Mouse (Mus musculus): Measurements from ENCODE around the gene Bclaf1. TPM values are rescaled to one million over a fixed set of nuclear protein-coding genes. Genes with fewer than 3 reads are reported as not detected.

Bclaf1 gene
- 57.5 TPM for polyA plus RNA-seq (2014; fragmentation: Illumina TruSeq; extraction: RNeasy Lipid Tissue Mini Kit (QIAGEN cat#74804); ENCODE audit: low read depth, low replicate concordance)

DNA sequence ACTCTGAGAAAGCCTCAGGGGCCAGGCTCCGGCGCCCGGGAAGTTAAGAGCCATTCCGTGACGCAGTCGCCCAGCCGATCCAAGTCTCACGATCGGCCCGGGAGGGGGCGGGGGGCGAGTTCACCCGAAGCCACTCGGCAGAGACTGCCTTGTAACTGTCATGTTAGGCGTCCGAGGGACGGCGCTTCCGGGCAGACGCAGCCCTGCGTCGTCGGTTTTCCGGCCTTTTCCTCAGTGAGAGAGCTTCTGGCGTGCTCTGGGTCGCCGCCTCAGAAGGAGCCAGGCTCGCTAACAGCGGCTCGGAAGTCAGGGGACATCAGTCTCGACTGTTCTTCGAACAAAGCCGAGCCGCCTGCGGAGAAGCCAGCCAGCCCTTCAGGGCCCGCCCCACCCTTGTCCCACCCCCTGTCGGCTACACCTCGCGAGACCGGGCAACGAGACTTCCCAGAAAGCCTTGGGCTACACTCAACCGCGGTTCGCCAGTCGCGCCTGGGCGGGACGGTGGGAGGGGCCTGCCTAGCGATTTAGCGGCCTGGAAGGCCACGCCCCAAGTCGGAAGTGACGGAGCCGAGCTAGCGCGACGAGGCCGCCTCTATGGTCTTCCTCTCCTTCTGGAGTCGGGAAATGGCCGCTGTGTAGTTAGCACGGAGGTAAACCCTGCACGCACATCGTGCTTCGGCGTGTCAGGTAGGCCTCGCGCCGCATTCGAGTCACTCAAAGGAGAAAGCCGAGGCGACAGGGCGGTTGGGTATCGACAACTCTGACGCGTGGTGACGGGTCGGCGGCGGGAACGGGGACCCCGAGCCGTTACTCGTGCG lies at the start of gene Bclaf1:
Gene Bclaf1 (plus strand): TSS at position 552 of the 818 bp plus-strand sequence.

DNA sequence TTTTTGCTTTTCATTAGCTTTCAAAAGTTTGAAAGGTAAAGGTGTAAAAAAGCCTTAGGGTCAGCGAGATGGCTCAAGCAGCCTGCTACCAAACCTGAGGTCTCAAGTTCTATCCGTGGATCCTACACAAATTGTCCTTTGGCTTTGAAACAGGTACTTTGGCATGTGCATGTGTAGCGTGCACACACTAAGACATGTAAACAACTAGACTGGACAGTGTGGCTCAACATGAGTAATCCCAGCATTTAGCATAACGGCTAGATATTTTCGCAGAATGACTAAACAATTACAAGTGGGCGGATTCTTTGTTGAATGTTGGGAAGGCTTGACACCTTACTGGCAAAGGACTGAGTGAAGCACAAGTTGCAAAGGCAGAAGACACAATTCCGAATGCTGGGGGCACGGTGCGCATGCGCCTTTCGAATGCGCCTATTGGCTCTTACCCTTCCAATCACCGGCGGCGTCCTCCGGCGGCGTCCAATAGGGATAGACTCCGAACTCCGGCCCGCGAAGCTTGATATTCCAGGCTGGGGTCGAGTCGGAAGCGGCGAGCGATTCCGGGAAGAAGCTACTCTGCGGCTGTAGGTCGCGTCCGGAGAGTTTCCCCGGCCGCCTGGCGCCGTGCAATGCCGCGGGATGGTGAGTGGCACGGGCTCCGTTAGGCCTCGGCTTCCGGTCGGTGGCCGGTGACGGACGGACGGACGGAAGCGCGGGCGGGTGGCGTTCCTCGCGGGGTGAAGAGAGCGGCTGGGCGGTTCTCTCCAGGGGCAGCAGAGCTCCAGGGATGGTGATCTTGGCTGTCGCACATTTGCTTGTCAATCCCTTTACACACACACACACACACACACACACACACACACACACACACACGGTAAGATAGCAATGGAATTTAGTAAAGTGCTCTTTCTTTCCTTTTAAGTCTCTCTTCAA lies 35.3 kb downstream of the Bclaf1 start, which contains the start of gene Mtfr2:
Gene Mtfr2 (plus strand): TSS at position 486 of the 930 bp plus-strand sequence.

Other genes starting within 250 kb of the Bclaf1 start
- gene Map7, start 164.0 kb upstream of the Bclaf1 start, polyA plus RNA-seq (2014; fragmentation: Illumina TruSeq; extraction: RNeasy Lipid Tissue Mini Kit (QIAGEN cat#74804); ENCODE audit: low read depth, low replicate concordance), result 18.6 TPM
- not detected for gene Mtfr2, start 35.3 kb downstream of the Bclaf1 start, polyA plus RNA-seq (2014; fragmentation: Illumina TruSeq; extraction: RNeasy Lipid Tissue Mini Kit (QIAGEN cat#74804); ENCODE audit: low read depth, low replicate concordance)

All from heart, adult 10 weeks (tissue).